In genomic region chr13:34050479-34050878, GRCm38 (mm10) we compare ENCODE assay signal across 15 mouse cellular contexts. TPM values are rescaled to one million over a fixed set of nuclear protein-coding genes. Genes with fewer than 3 reads are reported as not detected.
DNase-seq lines count a peak whose midpoint lies in the region; ATAC-seq and TF ChIP-seq lines count a peak whose summit lies in the region.
"Had no signal": no experiment of that assay in that cellular context is flagged by ENCODE, and none has a peak within 500 bp of the region (broad histone marks: within the 10 kb centered on the region; RNA-seq: fewer than 3 reads in every experiment).

No protein-coding gene starts in this region.

- TF ChIP-seq EP300 in liver, postnatal 0 days (IDR thresholded peaks at IDR 0.05; ENCODE audit: low read depth) = no peak

- H3K4me1 ChIP-seq in liver, postnatal 0 days (ENCODE audit: insufficient read depth) = peaks cover 3% of the 10 kb centered on the region; the same call in 1 of the 2 replicates
- H3K4me1 ChIP-seq: limb, embryonic 13.5 days had no signal

- peak; percentile 28 for DNase-seq in adrenal gland, postnatal 10 days
- DNase-seq in adrenal gland, postnatal 4 days (ENCODE audit: low spot score in 2 of 2) = no peak
- peak; percentile 87 for DNase-seq in right cerebral cortex, adult 18-20 months
- no peak for DNase-seq in right cerebral cortex, postnatal 10 days (ENCODE audit: low spot score in 2 of 2)
- no peak for DNase-seq in embryo, embryonic 9.5 days (ENCODE audit: extremely low spot score)
- no peak for DNase-seq in kidney, postnatal 10 days
- no peak for DNase-seq in liver, postnatal 0 days
- DNase-seq: cerebellum, adult 2 months; heart, adult 2 months; heart, postnatal 4 days; lung, embryonic 14.5 days had no signal

- H3K36me3 ChIP-seq in macrophage (ENCODE audit: inconsistent target) = no peaks in the 10 kb centered on the region
- peaks cover 15% of the 10 kb centered on the region; the same call in 1 of the 2 replicates for H3K36me3 ChIP-seq in liver, postnatal 0 days (replicated peaks; ENCODE audit: insufficient read depth, low read length)

- no peaks in the 10 kb centered on the region for H3K9me3 ChIP-seq in liver, postnatal 0 days (ENCODE audit: low read length)
- H3K9me3 ChIP-seq: limb, embryonic 13.5 days; midbrain, embryonic 13.5 days had no signal

- no peak overlapping the region for H3K9ac ChIP-seq in liver, postnatal 0 days (replicated peaks)
- H3K9ac ChIP-seq: limb, embryonic 13.5 days; lung, embryonic 14.5 days; midbrain, embryonic 13.5 days had no signal

- H3K4me2 ChIP-seq in liver, postnatal 0 days (ENCODE audit: low read depth, low read length) = no peak overlapping the region
- H3K4me2 ChIP-seq: limb, embryonic 13.5 days; lung, embryonic 14.5 days; midbrain, embryonic 13.5 days had no signal

- H3K27me3 ChIP-seq in liver, postnatal 0 days (ENCODE audit: insufficient read depth, low read length) = no peaks in the 10 kb centered on the region
- H3K27me3 ChIP-seq: limb, embryonic 13.5 days; midbrain, embryonic 13.5 days had no signal

- H3K79me2 ChIP-seq in macrophage (ENCODE audit: inconsistent target) = no peaks in the 10 kb centered on the region

- no peak for ATAC-seq in liver, postnatal 0 days
- ATAC-seq: intestine, embryonic 16.5 days; midbrain, embryonic 13.5 days had no signal

- peak overlapping the region; percentile 96 for H3K27ac ChIP-seq in macrophage
- H3K27ac ChIP-seq in liver, postnatal 0 days (ENCODE audit: low read depth) = no peak overlapping the region
- H3K27ac ChIP-seq: heart, adult 2 months; limb, embryonic 13.5 days; midbrain, embryonic 13.5 days had no signal

- TF ChIP-seq CTCF in liver, postnatal 0 days (IDR thresholded peaks at IDR 0.05; ENCODE audit: low read depth) = no peak

- 31% methylated on average over 8 of the region's 8 CpGs for WGBS in macrophage (ENCODE audit: missing documents)
- 82% methylated on average over 8 of the region's 8 CpGs for WGBS in liver, postnatal 0 days (ENCODE audit: insufficient replicate concordance)

- H3K4me3 ChIP-seq in macrophage (ENCODE audit: inconsistent target) = no peak overlapping the region
- no peak overlapping the region for H3K4me3 ChIP-seq in liver, postnatal 0 days (ENCODE audit: low read depth, low read length)
- H3K4me3 ChIP-seq: heart, adult 2 months; limb, embryonic 13.5 days; midbrain, embryonic 13.5 days had no signal

RNA-seq across cellular contexts. Expression of gene Bphl, which starts 13.1 kb away (rescaled TPM):
- 10 to 100 TPM; 78.6 to 78.9 TPM for total RNA-seq in adrenal gland, postnatal 10 days (2021)
- total RNA-seq in adrenal gland, postnatal 4 days (2021) = 10 to 100 TPM; 86.7 to 92.3 TPM
- total RNA-seq in macrophage (2018; cell fraction: chromatin; rRNA removed) = 10 to 100 TPM in 14 of 26 experiments, 1 to 10 TPM in 12; 1.7 to 20.9 (median 12.3) TPM
- 10 to 100 TPM; 16.3 to 36.8 (median 24.4) TPM for total RNA-seq in macrophage (2018; cell fraction: cytosol; rRNA removed)
- total RNA-seq in macrophage (2018; cell fraction: nucleus; rRNA removed) = 10 to 100 TPM in 16 of 26 experiments, 1 to 10 TPM in 10; 4.0 to 30.8 (median 11.6) TPM
- 16.8 to 29.1 TPM (median 24.2 TPM) in 3 replicates for polyA plus RNA-seq in macrophage (2018)
- 95.6 and 107 TPM in 2 replicates for polyA plus RNA-seq in liver, postnatal 0 days (2015; fragmentation: Nextera tagmentation; extraction: Ambion mirVana)

RNA-seq across cellular contexts. Expression of gene Tubb2a, which starts 27.3 kb away (rescaled TPM):
- total RNA-seq in adrenal gland, postnatal 10 days (2021) = 10 to 100 TPM; 68.6 to 90.0 TPM
- total RNA-seq in adrenal gland, postnatal 4 days (2021) = 100 to 1,000 TPM in 1 of 2 experiments, 10 to 100 TPM in 1; 98.3 to 122 TPM
- total RNA-seq in macrophage (2018; cell fraction: chromatin; rRNA removed) = 100 to 1,000 TPM in 13 of 26 experiments, 10 to 100 TPM in 13; 16.0 to 287 (median 102) TPM
- 100 to 1,000 TPM; 194 to 451 (median 311) TPM for total RNA-seq in macrophage (2018; cell fraction: cytosol; rRNA removed)
- total RNA-seq in macrophage (2018; cell fraction: nucleus; rRNA removed) = 100 to 1,000 TPM in 22 of 26 experiments, 10 to 100 TPM in 4; 66.3 to 379 (median 177) TPM
- polyA plus RNA-seq in macrophage (2018) = 162 to 260 TPM (median 170 TPM) in 3 replicates
- 64.7 and 78.8 TPM in 2 replicates for polyA plus RNA-seq in liver, postnatal 0 days (2015; fragmentation: Nextera tagmentation; extraction: Ambion mirVana)

RNA-seq across cellular contexts. Expression of gene Serpinb6a, which starts 47.9 kb away (rescaled TPM):
- total RNA-seq in adrenal gland, postnatal 10 days (2021) = 100 to 1,000 TPM; 157 to 176 TPM
- 100 to 1,000 TPM; 243 to 249 TPM for total RNA-seq in adrenal gland, postnatal 4 days (2021)
- total RNA-seq in macrophage (2018; cell fraction: chromatin; rRNA removed) = 100 to 1,000 TPM in 16 of 26 experiments, 10 to 100 TPM in 10; 61.3 to 344 (median 127) TPM
- 1,000 to 10,000 TPM in 6 of 26 experiments, 100 to 1,000 TPM in 20; 289 to 1,112 (median 609) TPM for total RNA-seq in macrophage (2018; cell fraction: cytosol; rRNA removed)
- 100 to 1,000 TPM; 108 to 456 (median 182) TPM for total RNA-seq in macrophage (2018; cell fraction: nucleus; rRNA removed)
- 845 to 1,624 TPM (median 1,052 TPM) in 3 replicates for polyA plus RNA-seq in macrophage (2018)
- polyA plus RNA-seq in liver, postnatal 0 days (2015; fragmentation: Nextera tagmentation; extraction: Ambion mirVana) = 26.0 and 28.3 TPM in 2 replicates

RNA-seq across cellular contexts. Expression of gene Ripk1, which starts 48.3 kb away (rescaled TPM):
- total RNA-seq in adrenal gland, postnatal 10 days (2021) = 10 to 100 TPM; 27.4 to 27.7 TPM
- 10 to 100 TPM; 32.1 to 35.0 TPM for total RNA-seq in adrenal gland, postnatal 4 days (2021)
- total RNA-seq in macrophage (2018; cell fraction: chromatin; rRNA removed) = 100 to 1,000 TPM in 24 of 26 experiments, 10 to 100 TPM in 2; 97.1 to 196 (median 136) TPM
- total RNA-seq in macrophage (2018; cell fraction: cytosol; rRNA removed) = 10 to 100 TPM; 47.4 to 84.8 (median 67.0) TPM
- 100 to 1,000 TPM in 13 of 26 experiments, 10 to 100 TPM in 13; 75.8 to 197 (median 100) TPM for total RNA-seq in macrophage (2018; cell fraction: nucleus; rRNA removed)
- polyA plus RNA-seq in macrophage (2018) = 61.5 to 114 TPM (median 61.6 TPM) in 3 replicates
- polyA plus RNA-seq in liver, postnatal 0 days (2015; fragmentation: Nextera tagmentation; extraction: Ambion mirVana) = 10.4 and 11.3 TPM in 2 replicates

Comparison
In these comparisons a context has a peak if more than half of its experiments do, and no peak if none do; other contexts are left out.
1. DNase-seq: peak in adrenal gland, postnatal 10 days (single experiment) and right cerebral cortex, adult 18-20 months (single experiment); none in adrenal gland, postnatal 4 days (0 of 2), right cerebral cortex, postnatal 10 days (0 of 2), embryo, embryonic 9.5 days (single experiment), kidney, postnatal 10 days (single experiment) and liver, postnatal 0 days (single experiment).